Mouse (Mus musculus): ENCODE results near the gene Ldah. TPM values are rescaled to one million over a fixed set of nuclear protein-coding genes. Genes with fewer than 3 reads are reported as not detected.

Ldah gene
- polyA plus RNA-seq, 1 experiment from 2014 or later, result 56.0 TPM

DNA sequence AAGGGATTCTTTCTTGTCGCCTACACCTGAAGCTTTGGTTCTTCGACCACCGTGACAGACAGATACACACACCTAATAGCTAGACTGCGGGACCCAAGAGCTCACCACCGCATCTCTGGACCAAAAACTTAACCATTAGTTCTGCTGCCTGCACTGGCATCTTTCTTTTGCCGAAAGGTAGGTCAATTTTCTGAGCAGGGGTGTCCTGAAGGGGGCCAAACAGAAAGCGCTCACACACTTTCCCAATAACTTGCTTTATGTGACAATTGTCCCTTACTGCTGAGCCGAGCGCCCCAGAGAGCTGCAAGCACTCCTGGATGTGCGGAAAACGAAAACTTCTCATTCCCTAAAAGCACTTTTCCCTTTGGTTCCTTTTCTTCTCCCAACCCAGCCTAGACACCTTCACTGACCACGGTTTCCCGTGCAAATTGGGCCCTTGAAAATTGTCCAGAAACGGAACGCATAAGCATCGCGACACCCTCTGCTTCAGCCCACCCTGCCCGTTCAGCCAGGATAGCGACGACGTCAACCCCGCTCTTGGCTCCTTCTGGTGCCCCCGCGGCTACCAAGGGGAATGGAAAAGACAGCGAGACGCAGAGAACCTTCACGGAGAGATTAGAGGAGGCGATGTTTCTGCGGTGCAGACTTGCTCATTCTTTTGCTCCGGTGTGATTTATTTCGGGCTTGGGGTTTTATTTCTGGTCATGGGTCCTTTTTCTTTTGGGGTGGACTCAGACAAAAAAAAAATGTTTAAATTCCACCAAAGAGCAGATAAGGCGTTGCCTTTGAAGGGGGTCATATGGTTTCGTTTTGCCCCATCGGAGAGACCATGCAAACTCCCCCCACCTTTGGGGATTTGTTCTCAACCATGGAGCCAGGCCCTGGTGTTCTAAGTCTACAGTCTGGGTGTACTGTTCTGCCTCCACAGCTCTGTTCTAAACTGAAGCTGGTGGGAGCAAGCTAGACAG is 91.5 kb downstream of the Ldah start:
- no peak overlapping the region for H3K27ac ChIP-seq (ENCODE audit: poor library complexity, severe bottlenecking)
- 9% methylated on average over 34 of the region's 34 CpGs for WGBS
- H3K27me3 ChIP-seq (replicated peaks), result peaks cover 94% of the 10 kb centered on the region
- H3K9me3 ChIP-seq (replicated peaks), result no peaks in the 10 kb centered on the region
- H3K4me1 ChIP-seq (replicated peaks), result peaks cover 34% of the 10 kb centered on the region
- H3K4me2 ChIP-seq, result peak overlapping the region; percentile 80
- H3K36me3 ChIP-seq, result no peaks in the 10 kb centered on the region
- no peak for ATAC-seq (ENCODE audit: insufficient number of reproducible peaks, low FRiP score)
- no peak overlapping the region for H3K9ac ChIP-seq
- H3K4me3 ChIP-seq, result peak overlapping the region; percentile 52

DNA sequence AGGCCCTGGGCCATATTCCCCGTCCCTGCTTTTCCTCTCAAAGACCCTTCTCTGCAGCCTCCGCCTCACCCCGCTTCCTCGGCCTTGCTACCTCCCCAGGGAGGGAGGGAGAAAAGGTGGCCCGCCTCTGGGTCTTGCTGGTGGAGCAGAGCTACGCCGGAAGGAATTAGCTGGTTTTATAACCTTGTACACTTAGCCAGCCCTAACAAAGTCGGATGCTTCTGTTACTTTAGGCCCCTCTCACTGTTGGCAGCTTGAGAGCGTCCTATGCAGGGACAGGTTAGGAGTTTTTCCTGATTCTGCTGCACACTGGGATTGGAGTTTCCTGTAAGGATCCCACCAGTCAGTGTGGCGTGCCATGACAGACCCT is 92.2 kb downstream of the Ldah start:
- H3K36me3 ChIP-seq, result no peaks in the 10 kb centered on the region
- H3K9me3 ChIP-seq (replicated peaks), result no peaks in the 10 kb centered on the region
- ATAC-seq (ENCODE audit: insufficient number of reproducible peaks, low FRiP score), result no peak
- no peak overlapping the region for H3K27ac ChIP-seq (ENCODE audit: poor library complexity, severe bottlenecking)
- H3K9ac ChIP-seq, result no peak overlapping the region
- H3K27me3 ChIP-seq (replicated peaks), result peaks cover 93% of the 10 kb centered on the region
- H3K4me2 ChIP-seq, result peak overlapping the region; percentile 80
- peaks cover 34% of the 10 kb centered on the region for H3K4me1 ChIP-seq (replicated peaks)
- WGBS, result 37% methylated on average over 10 of the region's 10 CpGs
- H3K4me3 ChIP-seq, result peak overlapping the region; percentile 52; the same call in 1 of the 2 replicates

GRCm38 (mm10) chr12:8300521-8300920 is 92.6 kb downstream of the Ldah start:
- ATAC-seq (ENCODE audit: insufficient number of reproducible peaks, low FRiP score), result no peak
- WGBS, result 51% methylated on average over 5 of the region's 5 CpGs
- H3K4me2 ChIP-seq, result 0 out of 2 replicates have a peak overlapping the region, but pooled peaks have one; percentile 80
- H3K27me3 ChIP-seq (replicated peaks), result peaks cover 93% of the 10 kb centered on the region
- no peak overlapping the region for H3K27ac ChIP-seq (ENCODE audit: poor library complexity, severe bottlenecking)
- no peaks in the 10 kb centered on the region for H3K36me3 ChIP-seq
- no peak overlapping the region for H3K4me3 ChIP-seq
- no peaks in the 10 kb centered on the region for H3K9me3 ChIP-seq (replicated peaks)
- H3K4me1 ChIP-seq (replicated peaks), result peaks cover 34% of the 10 kb centered on the region
- H3K9ac ChIP-seq, result no peak overlapping the region

DNA sequence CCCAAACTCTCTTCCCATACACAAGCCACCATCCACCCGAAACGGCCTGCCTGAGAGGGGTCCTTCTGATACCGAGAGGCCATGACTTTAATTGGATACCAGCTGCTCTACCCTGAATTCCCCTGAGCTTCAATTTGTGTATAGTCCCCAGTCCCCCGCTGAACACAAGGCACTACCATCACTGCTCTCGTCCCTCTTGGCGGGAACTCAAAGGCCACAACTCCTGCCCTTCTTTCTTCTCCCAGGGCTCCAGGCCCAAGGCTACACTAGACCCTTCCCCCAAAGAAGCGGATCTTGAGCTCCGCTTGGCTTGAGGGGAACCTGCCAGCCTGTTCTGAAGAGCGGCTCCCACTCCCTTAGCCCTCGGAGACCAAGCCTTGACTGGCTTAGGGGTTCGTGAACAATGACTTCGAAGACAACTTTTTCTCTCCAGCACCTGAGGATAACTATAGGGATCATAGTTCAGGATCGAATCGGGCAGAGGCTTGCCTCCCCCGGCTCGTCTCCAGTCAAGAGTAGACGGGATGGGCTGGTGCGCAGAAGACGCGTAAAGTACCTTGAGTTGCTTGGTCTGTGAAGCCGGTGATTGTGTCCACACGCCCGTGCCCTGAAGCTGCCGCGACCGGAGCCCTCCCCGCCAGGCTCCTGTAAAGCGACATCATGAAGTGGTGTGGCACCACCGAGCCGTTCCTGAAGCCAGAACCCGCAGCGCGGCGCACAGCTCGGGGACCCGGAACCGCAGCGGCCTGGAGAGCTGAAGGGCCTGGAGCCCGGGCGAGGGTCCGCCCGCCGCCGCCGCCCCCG is 93.3 kb downstream of the Ldah start:
- Histone ChIP-seq H3K36me3 (no peaks in the 10 kb centered on the region), H3K4me2 (peak overlapping the region; percentile 93), H3K4me3 (peak overlapping the region; percentile 60), H3K27me3 (replicated peaks) (peaks cover 95% of the 10 kb centered on the region), H3K27ac (ENCODE audit: poor library complexity, severe bottlenecking) (no peak overlapping the region), H3K4me1 (replicated peaks) (peaks cover 35% of the 10 kb centered on the region), H3K9ac (peak overlapping the region; percentile 58), H3K9me3 (replicated peaks) (no peaks in the 10 kb centered on the region)
- WGBS, result 5% methylated on average over 46 of the region's 46 CpGs
- no peak for ATAC-seq (ENCODE audit: insufficient number of reproducible peaks, low FRiP score)

- H3K27me3 ChIP-seq (replicated peaks), result peaks cover 92% of the 10 kb centered on the region
- H3K4me3 ChIP-seq, result peak within 1 kb of the TSS; percentile 60
- ATAC-seq (ENCODE audit: insufficient number of reproducible peaks, low FRiP score), result peak; percentile 34; the same call in 1 of the 2 replicates
- H3K27ac ChIP-seq (ENCODE audit: poor library complexity, severe bottlenecking), result no peak within 1 kb of the TSS
- H3K36me3 ChIP-seq, result no peaks in the 10 kb centered on the region
- under 1% methylated on average over 52 of the region's 53 CpGs for WGBS
- peak within 1 kb of the TSS; percentile 58 for H3K9ac ChIP-seq
- peaks cover 37% of the 10 kb centered on the region for H3K4me1 ChIP-seq (replicated peaks)
- H3K9me3 ChIP-seq (replicated peaks), result no peaks in the 10 kb centered on the region
- peak within 1 kb of the TSS; percentile 93 for H3K4me2 ChIP-seq
These were observed 94.0 kb downstream of the Ldah start, which contains the start of gene Gdf7 for GRCm38 (mm10) chr12:8301841-8302431. Gene Gdf7, minus strand, starts transcription at chr12:8301954.

DNA sequence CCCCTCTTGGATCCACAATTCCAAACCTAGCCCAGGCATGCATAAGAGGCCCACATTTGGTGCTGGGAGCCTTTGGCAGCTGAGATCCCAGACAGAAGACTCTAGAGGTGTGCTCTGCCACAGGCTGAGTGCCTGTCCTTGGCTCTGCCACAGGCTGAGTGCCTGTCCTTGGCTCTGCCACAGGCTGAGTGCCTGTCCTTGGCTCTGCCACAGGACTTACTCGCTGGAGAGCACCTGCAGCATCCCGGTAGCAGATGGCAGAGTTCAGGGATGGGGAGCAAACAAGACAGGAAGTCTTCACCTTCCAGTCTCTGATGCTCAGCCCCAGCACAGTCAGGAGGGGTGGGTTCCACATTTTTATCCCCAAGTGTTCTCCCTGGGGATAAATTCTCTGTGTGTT is 97.4 kb downstream of the Ldah start:
- Histone ChIP-seq H3K4me3 (no peak overlapping the region), H3K9ac (no peak overlapping the region), H3K27me3 (replicated peaks) (peaks cover 64% of the 10 kb centered on the region), H3K4me2 (no peak overlapping the region), H3K36me3 (no peaks in the 10 kb centered on the region), H3K4me1 (replicated peaks) (peaks cover 17% of the 10 kb centered on the region), H3K27ac (ENCODE audit: poor library complexity, severe bottlenecking) (no peak overlapping the region), H3K9me3 (replicated peaks) (no peaks in the 10 kb centered on the region)
- no peak for ATAC-seq (ENCODE audit: insufficient number of reproducible peaks, low FRiP score)
- 37% methylated on average over 2 of the region's 2 CpGs for WGBS

GRCm38 (mm10) chr12:8306432-8306831 is 98.5 kb downstream of the Ldah start:
- Histone ChIP-seq H3K36me3 (no peaks in the 10 kb centered on the region), H3K4me3 (no peak overlapping the region), H3K9ac (no peak overlapping the region), H3K9me3 (replicated peaks) (no peaks in the 10 kb centered on the region), H3K4me1 (replicated peaks) (peaks cover 14% of the 10 kb centered on the region), H3K4me2 (peak overlapping the region; percentile 32; the same call in 1 of the 2 replicates), H3K27ac (ENCODE audit: poor library complexity, severe bottlenecking) (no peak overlapping the region), H3K27me3 (replicated peaks) (peaks cover 65% of the 10 kb centered on the region)
- ATAC-seq (ENCODE audit: insufficient number of reproducible peaks, low FRiP score), result no peak
- WGBS, result 10% methylated on average over 5 of the region's 5 CpGs

DNA sequence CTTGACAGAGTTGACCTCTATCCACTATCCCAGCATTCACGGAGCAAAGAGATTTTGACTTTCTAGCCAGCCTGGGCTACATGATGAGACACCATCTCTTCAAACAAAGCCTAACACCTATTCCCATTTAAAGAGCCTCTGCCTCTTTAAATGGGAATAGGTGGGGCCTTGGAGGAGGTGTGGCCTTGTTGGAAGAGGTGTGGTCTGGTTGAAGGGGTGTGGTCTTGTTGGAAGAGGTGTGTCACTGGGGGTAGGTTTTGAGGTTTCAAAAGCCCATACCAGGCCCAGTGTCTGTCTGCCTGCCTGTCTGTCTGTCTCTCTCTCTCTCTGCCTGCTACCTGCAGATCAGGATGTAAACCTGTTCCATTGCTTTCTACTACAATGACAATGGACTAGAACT is 99.0 kb downstream of the Ldah start:
- ATAC-seq (ENCODE audit: insufficient number of reproducible peaks, low FRiP score), result no peak
- no peaks in the 10 kb centered on the region for H3K36me3 ChIP-seq
- peaks cover 65% of the 10 kb centered on the region for H3K27me3 ChIP-seq (replicated peaks)

DNA sequence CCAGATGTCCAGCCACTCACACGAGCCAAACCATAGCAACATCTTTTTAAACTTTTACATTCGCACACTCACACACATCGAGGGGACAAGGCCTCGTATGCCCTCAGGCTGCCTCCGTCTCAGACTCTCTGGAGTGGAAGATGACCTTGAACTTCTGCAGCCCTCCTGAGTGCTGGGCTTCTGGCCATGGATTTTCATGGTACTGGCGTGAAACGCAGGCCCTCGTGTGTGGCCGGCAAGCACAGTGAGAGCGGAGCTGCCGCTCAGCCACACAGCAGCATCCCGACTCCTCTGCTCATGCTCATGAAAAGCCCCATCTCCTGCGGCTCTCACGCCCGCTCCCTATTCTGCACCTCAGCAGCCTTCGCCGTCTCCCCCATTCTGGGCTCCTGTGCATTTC is 103.1 kb downstream of the Ldah start:
- 57% methylated on average over 17 of the region's 17 CpGs for WGBS
- peaks cover 29% of the 10 kb centered on the region for H3K27me3 ChIP-seq (replicated peaks)
- no peak overlapping the region for H3K4me3 ChIP-seq

More for the DNA sequence above, 99.0 kb downstream of the Ldah start:
- H3K9me3 ChIP-seq (replicated peaks), result no peaks in the 10 kb centered on the region
- H3K4me1 ChIP-seq (replicated peaks), result peaks cover 9% of the 10 kb centered on the region
- no peak overlapping the region for H3K4me3 ChIP-seq
- no peak overlapping the region for H3K4me2 ChIP-seq
- H3K27ac ChIP-seq (ENCODE audit: poor library complexity, severe bottlenecking), result no peak overlapping the region
- H3K9ac ChIP-seq, result no peak overlapping the region
- WGBS, result 68% methylated on average over 1 of the region's 1 CpGs

DNA sequence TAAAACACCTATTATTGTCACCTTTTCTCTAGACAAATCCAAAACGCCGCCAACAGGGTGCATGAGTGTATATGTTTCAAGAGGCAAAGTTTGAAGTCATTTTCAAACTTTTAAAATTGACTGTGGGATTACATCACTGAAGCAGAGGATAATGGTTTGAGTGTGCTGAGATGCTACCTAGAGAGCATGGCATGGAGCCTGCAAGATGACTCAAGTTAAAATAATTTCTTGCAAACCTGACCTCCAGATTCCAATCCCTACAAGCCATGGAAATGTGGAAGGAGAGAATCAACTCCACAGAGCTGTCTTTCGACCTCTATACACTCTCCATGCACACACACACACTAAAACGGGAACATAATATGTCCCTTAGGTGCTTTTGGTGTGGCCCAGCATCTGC is 104.4 kb downstream of the Ldah start:
- no peak overlapping the region for H3K9ac ChIP-seq
- no peaks in the 10 kb centered on the region for H3K36me3 ChIP-seq
- H3K4me3 ChIP-seq, result no peak overlapping the region
- no peaks in the 10 kb centered on the region for H3K9me3 ChIP-seq (replicated peaks)
- H3K27me3 ChIP-seq (replicated peaks), result peaks cover 25% of the 10 kb centered on the region
- 75% methylated on average over 4 of the region's 4 CpGs for WGBS
- ATAC-seq (ENCODE audit: insufficient number of reproducible peaks, low FRiP score), result no peak
- H3K4me2 ChIP-seq, result no peak overlapping the region
- peaks cover 18% of the 10 kb centered on the region for H3K4me1 ChIP-seq (replicated peaks)
- H3K27ac ChIP-seq (ENCODE audit: poor library complexity, severe bottlenecking), result no peak overlapping the region

More for the DNA sequence above, 103.1 kb downstream of the Ldah start:
- H3K9me3 ChIP-seq (replicated peaks), result no peaks in the 10 kb centered on the region
- no peak overlapping the region for H3K27ac ChIP-seq (ENCODE audit: poor library complexity, severe bottlenecking)
- H3K9ac ChIP-seq, result no peak overlapping the region
- H3K36me3 ChIP-seq, result no peaks in the 10 kb centered on the region
- no peak overlapping the region for H3K4me2 ChIP-seq
- peaks cover 17% of the 10 kb centered on the region for H3K4me1 ChIP-seq (replicated peaks)
- no peak for ATAC-seq (ENCODE audit: insufficient number of reproducible peaks, low FRiP score)

Data from heart, embryonic 12.5 days (tissue).